Mouse (Mus musculus): ENCODE results near the gene Asna1.

The Asna1 gene

DNA sequence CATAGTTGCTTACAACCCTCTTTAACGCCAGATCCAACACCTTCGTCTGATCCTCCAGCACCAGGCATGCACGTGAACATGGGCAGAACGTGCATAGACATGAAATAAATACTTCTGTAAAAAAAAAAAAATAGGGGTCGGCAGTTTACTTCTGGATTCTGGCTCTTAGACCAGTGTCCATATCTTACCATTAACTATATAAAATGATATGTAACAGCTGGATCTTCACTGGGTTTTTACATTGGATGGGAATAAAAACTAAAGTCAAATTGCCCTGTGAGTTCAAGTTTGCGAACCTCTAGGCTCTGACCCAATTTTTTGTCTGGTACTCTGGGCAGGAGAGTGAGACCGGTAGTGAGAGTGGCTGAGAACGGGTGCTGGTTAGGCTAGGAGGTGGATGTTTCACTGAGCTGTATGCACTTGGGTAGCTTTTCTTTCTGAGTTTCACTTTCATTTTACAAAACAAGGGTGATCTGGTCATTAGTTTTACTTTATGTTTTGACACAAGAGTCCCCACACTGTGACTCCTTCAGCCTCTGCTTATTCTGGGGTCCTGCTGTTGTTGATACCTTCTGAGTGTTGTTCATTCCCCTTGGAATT lies 50.4 kb downstream of the Asna1 start:
- no peak for DNase-seq (ENCODE audit: low read depth)

- no peak for DNase-seq (ENCODE audit: low read depth)
These were observed 51.1 kb downstream of the Asna1 start for GRCm38 (mm10) chr8:84973803-84974542.

DNA sequence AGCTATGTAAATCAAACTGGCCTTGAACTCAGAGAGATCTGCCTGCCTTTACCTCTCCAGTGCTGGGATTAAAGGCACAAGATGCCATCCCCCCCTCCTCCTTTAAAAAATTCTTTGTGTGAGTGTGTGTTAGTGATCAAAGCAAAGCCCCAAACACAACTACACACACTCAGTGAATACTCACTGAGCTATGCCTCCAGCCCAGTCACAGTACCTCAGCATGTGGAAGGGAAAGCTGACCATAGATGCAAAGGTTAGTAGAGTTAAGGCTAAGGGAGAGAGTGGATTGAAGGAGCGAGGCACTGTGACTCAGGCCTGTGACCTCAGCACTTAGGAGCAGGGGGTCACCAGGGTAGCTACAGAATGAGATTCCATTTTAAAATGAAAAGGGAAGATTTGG lies 52.0 kb downstream of the Asna1 start:
- no peak for DNase-seq (ENCODE audit: low read depth)

- no peak for DNase-seq (ENCODE audit: low read depth)
These were observed 54.2 kb downstream of the Asna1 start for GRCm38 (mm10) chr8:84970913-84971312.

DNA sequence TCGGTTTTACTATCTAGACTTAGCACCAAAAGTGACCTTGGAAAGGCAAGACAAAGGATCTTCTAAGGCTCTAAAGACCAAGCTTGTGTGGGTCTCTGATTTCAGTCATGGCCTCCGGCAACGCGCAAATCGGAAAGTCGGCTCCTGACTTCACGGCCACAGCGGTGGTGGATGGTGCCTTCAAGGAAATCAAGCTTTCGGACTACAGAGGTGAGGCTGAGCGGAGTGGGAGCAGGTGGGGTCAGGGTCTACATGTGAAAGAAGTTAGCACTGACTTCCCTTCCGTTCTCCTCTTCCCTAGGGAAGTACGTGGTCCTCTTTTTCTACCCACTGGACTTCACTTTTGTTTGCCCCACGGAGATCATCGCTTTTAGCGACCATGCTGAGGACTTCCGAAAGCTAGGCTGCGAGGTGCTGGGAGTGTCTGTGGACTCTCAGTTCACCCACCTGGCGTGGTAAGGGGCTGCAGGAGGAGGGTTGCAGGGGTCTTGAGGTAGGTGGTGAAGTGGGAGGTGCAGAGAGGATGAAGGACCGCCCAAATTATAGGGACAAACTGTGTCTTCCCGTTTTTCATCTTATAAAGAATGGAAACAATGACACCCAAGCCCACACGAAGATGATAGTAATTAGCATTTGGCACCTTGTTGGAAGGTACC lies 54.8 kb downstream of the Asna1 start:
- DNase-seq (ENCODE audit: low read depth) = no peak

- no peak for DNase-seq (ENCODE audit: low read depth)
These were observed 55.6 kb downstream of the Asna1 start, which contains the start of the genes Gm49661, Prdx2 and Rnaseh2a for GRCm38 (mm10) chr8:84969241-84970134. Gm49661 (minus strand) TSS chr8:84969433. Prdx2 (plus strand) TSS chr8:84969587. Rnaseh2a (minus strand) TSS chr8:84969767.

DNA sequence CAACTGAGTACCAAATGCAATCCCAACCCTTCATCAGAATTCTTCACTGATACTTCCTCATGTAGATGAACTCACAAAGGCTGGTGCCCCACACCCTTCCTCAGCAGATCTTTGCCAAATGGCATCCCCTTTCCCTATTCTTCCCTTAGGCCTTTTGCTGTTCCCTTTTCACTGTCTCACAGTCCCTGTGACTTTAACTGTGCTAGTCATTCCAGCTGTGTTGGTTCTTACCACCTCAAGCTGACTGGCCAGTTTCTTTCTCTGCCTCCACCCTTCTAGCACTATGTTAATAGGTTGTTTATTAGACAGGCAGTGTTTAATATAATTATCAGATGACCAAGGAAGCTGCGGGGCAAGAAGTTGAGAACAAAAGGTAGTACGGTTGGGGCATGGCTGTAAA lies 56.4 kb downstream of the Asna1 start:
- DNase-seq (ENCODE audit: low read depth) = no peak

All from fibroblast of lung, adult 2 months (primary cell).